Mouse (Mus musculus) liver, adult 2 months (tissue): ENCODE measurements at regions not wholly inside any gene's neighbourhood (a gene's known extent, or its start where the extent isn't known, plus 50 kb on each side); places are given as distances from the start of the nearest gene placed in this dataset.

ENCODE experiments used
- DNase-seq: peaks from one replicate; pipeline ENCODE4 v3.0.0-alpha.2; 2011; ENCODE audit warnings: low read depth, low spot score; ENCODE audit errors: extremely low read depth
- H3K27ac ChIP-seq: fragments of 200-500 bp; replicated peaks from 2 replicates; pipeline ENCODE4 v1.5.1; 2012; ENCODE audit warnings: low read depth, mild to moderate bottlenecking, control low read depth, inconsistent platforms, low read length; ENCODE audit not compliant: insufficient read depth
- H3K27me3 ChIP-seq: fragments of 200-500 bp; 2 replicates; pipeline ENCODE4 v1.6.1; 2012; ENCODE audit warnings: mild to moderate bottlenecking, moderate library complexity, low read length, inconsistent platforms; ENCODE audit not compliant: control insufficient read depth, insufficient read depth
- H3K36me3 ChIP-seq: fragments of 200-500 bp; 2 replicates; pipeline ENCODE4 v1.6.1; 2012; ENCODE audit warnings: low read length, inconsistent platforms; ENCODE audit not compliant: control insufficient read depth, insufficient read depth
- H3K4me1 ChIP-seq: fragments of 200-500 bp; 2 replicates; pipeline ENCODE4 v1.6.1; 2011; ENCODE audit warnings: low read length; ENCODE audit not compliant: control insufficient read depth, insufficient read depth
- H3K4me3 ChIP-seq: fragments of 200-500 bp; 2 replicates; pipeline ENCODE4 v1.5.1; 2011; ENCODE audit warnings: low read depth, mild to moderate bottlenecking, control low read depth, low read length, moderate library complexity; ENCODE audit not compliant: insufficient read depth
- H3K79me2 ChIP-seq: fragments of 200-500 bp; 2 replicates; pipeline ENCODE4 v1.6.1; 2012; ENCODE audit warnings: inconsistent platforms, mild to moderate bottlenecking, low read length, moderate library complexity; ENCODE audit not compliant: control insufficient read depth, insufficient read depth
- H3K9ac ChIP-seq: fragments of 200-500 bp; 2 replicates; pipeline ENCODE4 v1.6.1; 2012; ENCODE audit warnings: low read depth, mild to moderate bottlenecking, control low read depth, inconsistent platforms, low read length
- CTCF ChIP-seq: fragments of 200-500 bp; IDR thresholded peaks from 2 replicates; pipeline ENCODE4 v1.5.1; 2011; ENCODE audit warnings: low read depth, low read length, control low read depth
- POLR2A ChIP-seq: fragments of 200-500 bp; IDR thresholded peaks from 2 replicates; pipeline ENCODE4 v1.6.1; 2011; ENCODE audit warnings: low read length, control low read depth; ENCODE audit not compliant: insufficient read depth; ENCODE audit errors: extremely low read depth
- WGBS: fragments of 180-500 bp; shearing (Covaris S2); methylation state at CpG from one replicate; pipeline ENCODE4 v1.1.7; 2018; 5-methylcytosine and 5-hydroxymethylcytosine counted together

- DNase-seq, result peak; percentile 7
- Histone ChIP-seq H3K79me2 (no peaks in the 10 kb centered on the region), H3K4me1 (no peaks in the 10 kb centered on the region), H3K27me3 (no peaks in the 10 kb centered on the region), H3K27ac (no peak overlapping the region), H3K4me3 (no peak overlapping the region), H3K36me3 (no peaks in the 10 kb centered on the region), H3K9ac (no peak overlapping the region)
- TF ChIP-seq POLR2A, result no peak
- TF ChIP-seq CTCF, result no peak
- whole genome bisulfite sequencing, result 39% methylated on average over 1 of the region's 1 CpGs
These were observed 317.7 kb upstream of the Zfp703 start for GRCm38 (mm10) chr8:26659381-26659780.

DNA sequence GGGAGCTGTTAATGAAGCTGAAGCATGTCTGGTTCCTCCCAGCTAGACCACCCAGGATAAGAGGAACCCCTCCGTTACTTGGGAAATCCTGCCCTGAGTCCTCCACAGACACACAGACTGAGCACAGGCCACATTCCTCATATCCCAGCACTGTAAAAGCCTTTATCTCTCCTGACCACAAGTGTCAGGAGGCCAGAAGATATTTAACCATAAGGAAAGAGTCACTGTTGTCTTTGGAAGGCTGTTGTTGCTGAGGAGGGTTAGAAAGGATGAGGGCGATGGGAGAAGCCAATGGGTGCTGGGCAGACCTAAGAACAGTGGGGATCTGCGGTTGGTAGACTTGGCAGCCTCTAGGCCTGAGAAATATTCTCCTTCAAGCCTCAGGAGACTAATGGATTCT is 307.6 kb upstream of the Zfp703 start:
- H3K9ac ChIP-seq, result no peak overlapping the region
- H3K27ac ChIP-seq, result no peak overlapping the region
- no peaks in the 10 kb centered on the region for H3K4me1 ChIP-seq
- H3K27me3 ChIP-seq, result no peaks in the 10 kb centered on the region
- WGBS, result 79% methylated on average over 3 of the region's 3 CpGs
- H3K79me2 ChIP-seq, result no peaks in the 10 kb centered on the region
- DNase-seq, result no peak
- H3K4me3 ChIP-seq, result no peak overlapping the region
- no peaks in the 10 kb centered on the region for H3K36me3 ChIP-seq
- TF ChIP-seq CTCF, result no peak
- no peak for TF ChIP-seq POLR2A

DNA sequence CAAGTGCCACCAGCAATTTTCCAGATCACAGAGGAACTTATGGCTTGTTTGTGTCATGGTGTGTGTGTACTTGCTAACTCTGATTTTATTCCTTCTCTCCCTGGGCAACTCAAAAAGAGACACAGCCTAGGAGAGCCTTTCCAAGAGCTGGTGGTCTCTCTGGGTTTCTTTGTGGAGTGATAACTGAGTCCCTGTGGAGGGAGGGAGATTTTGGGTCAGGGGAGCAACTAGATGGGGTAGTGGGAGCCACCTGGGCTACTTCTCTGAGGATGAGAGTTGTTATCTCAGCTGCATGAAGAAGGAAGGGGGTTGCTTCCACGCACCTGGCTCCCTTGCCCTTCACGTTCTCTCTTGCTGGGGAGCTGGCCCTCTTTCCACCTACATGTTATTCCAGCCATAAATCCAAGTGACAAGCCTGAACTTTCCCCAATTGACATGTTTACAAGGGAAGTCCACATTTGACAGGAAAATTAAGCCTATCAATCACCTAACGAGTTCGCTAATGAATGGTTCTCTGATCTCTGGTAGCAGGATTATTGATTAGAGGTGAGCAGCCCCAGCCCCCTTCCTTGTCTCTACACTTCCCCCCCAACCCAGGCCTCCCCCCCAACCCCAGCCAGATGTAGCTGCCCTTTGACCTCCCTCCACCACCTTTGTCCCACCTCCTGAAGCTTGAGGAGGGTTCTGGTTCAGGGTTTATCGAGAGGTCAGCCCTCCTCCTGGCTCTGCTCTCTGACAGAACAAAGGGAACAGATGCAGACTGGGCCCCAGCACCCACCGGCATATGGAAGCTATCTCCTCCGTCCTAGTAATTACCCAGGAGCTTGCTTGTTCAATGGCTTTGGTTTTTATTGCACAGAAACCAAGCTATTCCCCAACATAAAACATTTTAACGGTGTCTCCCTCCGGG is 304.4 kb upstream of the Zfp703 start:
- TF ChIP-seq POLR2A (no peak), CTCF (no peak)
- no peak overlapping the region for H3K27ac ChIP-seq
- H3K4me1 ChIP-seq, result no peaks in the 10 kb centered on the region
- no peak overlapping the region for H3K9ac ChIP-seq
- no peak for DNase-seq
- 34% methylated on average over 9 of the region's 9 CpGs for WGBS
- H3K27me3 ChIP-seq, result no peaks in the 10 kb centered on the region
- no peaks in the 10 kb centered on the region for H3K36me3 ChIP-seq
- no peak overlapping the region for H3K4me3 ChIP-seq
- H3K79me2 ChIP-seq, result no peaks in the 10 kb centered on the region

GRCm38 (mm10) chr8:26677584-26678138 is 299.5 kb upstream of the Zfp703 start:
- H3K79me2 ChIP-seq, result no peaks in the 10 kb centered on the region
- no peaks in the 10 kb centered on the region for H3K36me3 ChIP-seq
- H3K27ac ChIP-seq, result no peak overlapping the region
- DNase-seq, result no peak
- 80% methylated on average over 18 of the region's 18 CpGs for WGBS
- no peaks in the 10 kb centered on the region for H3K27me3 ChIP-seq
- no peak overlapping the region for H3K4me3 ChIP-seq
- H3K9ac ChIP-seq, result no peak overlapping the region
- no peaks in the 10 kb centered on the region for H3K4me1 ChIP-seq
- TF ChIP-seq POLR2A (no peak), CTCF (no peak)

DNA sequence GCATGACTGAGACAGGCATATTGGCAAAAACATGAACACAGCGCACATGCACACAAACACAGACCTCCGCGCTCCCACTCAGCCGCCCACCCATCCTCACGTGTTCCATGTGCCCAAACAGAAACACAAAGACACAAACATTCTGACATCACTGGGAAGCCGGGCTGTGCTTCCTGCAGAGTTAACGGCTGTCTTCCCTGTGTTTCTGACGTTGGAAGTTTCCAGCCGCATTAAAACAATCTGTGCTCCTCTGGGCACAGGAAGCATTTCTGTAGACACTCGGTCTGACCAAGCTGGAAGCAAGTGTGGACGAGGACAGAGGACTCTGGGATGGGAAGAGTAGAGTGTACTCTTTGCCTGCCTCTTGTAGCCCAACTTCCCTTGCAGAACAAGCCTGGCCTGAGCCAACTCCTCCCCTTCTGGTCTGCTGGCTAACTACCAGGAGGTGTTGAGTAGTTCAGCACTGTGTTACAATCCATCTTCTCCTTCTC is 296.2 kb upstream of the Zfp703 start:
- 68% methylated on average over 11 of the region's 11 CpGs for WGBS

DNA sequence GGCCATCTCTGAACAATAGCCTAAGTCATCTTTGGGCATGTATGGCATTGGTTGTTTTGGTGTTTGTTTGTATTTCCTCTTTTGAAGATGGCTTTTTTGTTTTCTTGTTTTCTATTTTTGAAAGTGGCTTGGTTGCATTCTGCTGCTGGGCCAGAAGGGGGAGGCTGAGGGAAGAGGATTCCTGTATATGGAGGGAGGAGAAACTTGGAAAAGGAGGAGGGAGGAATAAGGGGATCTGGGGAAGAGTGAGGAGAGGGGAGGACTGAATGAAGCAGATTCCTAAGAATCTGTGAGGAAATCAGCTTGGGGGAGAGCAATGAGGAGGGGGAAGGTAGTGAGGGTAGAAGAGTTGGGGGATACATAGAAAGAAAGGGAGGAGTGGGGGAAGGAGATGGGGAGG is 290.0 kb upstream of the Zfp703 start:
- TF ChIP-seq CTCF (peak; percentile 40; the same call in 1 of the 2 replicates), POLR2A (no peak)
- DNase-seq, result no peak
- no peaks in the 10 kb centered on the region for H3K36me3 ChIP-seq
- H3K27me3 ChIP-seq, result no peaks in the 10 kb centered on the region
- H3K4me1 ChIP-seq, result no peaks in the 10 kb centered on the region
- no peak overlapping the region for H3K4me3 ChIP-seq
- H3K79me2 ChIP-seq, result no peaks in the 10 kb centered on the region
- H3K9ac ChIP-seq, result no peak overlapping the region
- H3K27ac ChIP-seq, result no peak overlapping the region

More for the DNA sequence above, 296.2 kb upstream of the Zfp703 start:
- no peak for DNase-seq
- no peaks in the 10 kb centered on the region for H3K36me3 ChIP-seq
- no peaks in the 10 kb centered on the region for H3K27me3 ChIP-seq
- no peak for TF ChIP-seq CTCF
- no peak for TF ChIP-seq POLR2A
- H3K27ac ChIP-seq, result no peak overlapping the region
- H3K9ac ChIP-seq, result no peak overlapping the region
- no peak overlapping the region for H3K4me3 ChIP-seq
- H3K79me2 ChIP-seq, result no peaks in the 10 kb centered on the region
- no peaks in the 10 kb centered on the region for H3K4me1 ChIP-seq
